Mouse (Mus musculus): ENCODE measurements around the gene Stk16. TPM values are rescaled to one million over a fixed set of nuclear protein-coding genes. Genes with fewer than 3 reads are reported as not detected.

The Stk16 gene
- total and polyA plus RNA-seq, 3 experiments: 48.6 to 67.3 (median 60.6) TPM

- no peak within 1 kb of the TSS for H3K4me2 ChIP-seq (ENCODE audit: insufficient read depth, low read depth, poor library complexity, severe bottlenecking)
- no peak within 1 kb of the TSS for H3K9ac ChIP-seq (ENCODE audit: insufficient read depth, low read depth)
- peaks cover 67% of the 10 kb centered on the region for H3K27me3 ChIP-seq (replicated peaks)
- no peaks in the 10 kb centered on the region for H3K9me3 ChIP-seq (replicated peaks; ENCODE audit: low read length)
- in situ Hi-C loops (cut with MboI; ENCODE audit: low pct_ligation_motif_present, low pct_unique_long_range_greater_than_20kb, low sequenced_read_pairs) (loop anchor here (25.0 kb wide), 1 partner anchor 327 kb away; the partner anchor contains the start of gene Cfap65), dilution Hi-C loops (cut with MboI; ENCODE audit: extremely low pct_ligation_motif_present, extremely low pct_unique_long_range_greater_than_20kb, low sequenced_read_pairs) (no loop called here)
- no peak within 1 kb of the TSS for H3K27ac ChIP-seq (ENCODE audit: insufficient read depth, low read depth)
- no peak for DNase-seq (ENCODE audit: extremely low read depth)
- H3K4me1 ChIP-seq (ENCODE audit: control insufficient read depth in 1 of 2, insufficient read depth in 2 of 2): no peaks in the 10 kb centered on the region
- no peak for TF ChIP-seq ZNF384 (IDR thresholded peaks at IDR 0.05; ENCODE audit: low read depth, low read length)
- TF ChIP-seq E2F4 (IDR thresholded peaks at IDR 0.05; ENCODE audit: insufficient replicate concordance, low read depth, low read length): no peak
- no peak for TF ChIP-seq CTCF (conservative IDR thresholded peaks at IDR 0.05 in 1 of 2, IDR thresholded peaks at IDR 0.05 in 1 of 2; ENCODE audit: low read depth in 2 of 2, low read length in 2 of 2)
- TF ChIP-seq JUN (IDR thresholded peaks at IDR 0.05; ENCODE audit: insufficient read depth, low read depth, low read length): no peak
- TF ChIP-seq CHD2 (IDR thresholded peaks at IDR 0.05; ENCODE audit: low read length): no peak
- no peak for TF ChIP-seq POLR2A (IDR thresholded peaks at IDR 0.05; ENCODE audit: low read depth, low read length)
- TF ChIP-seq NELFE (IDR thresholded peaks at IDR 0.05; ENCODE audit: low read depth, low read length): no peak
- TF ChIP-seq EP300 (IDR thresholded peaks at IDR 0.05; ENCODE audit: low read length): no peak
- TF ChIP-seq RCOR1 (conservative IDR thresholded peaks at IDR 0.05; ENCODE audit: low read depth, low read length): no peak
- no peak for TF ChIP-seq NRF1 (IDR thresholded peaks at IDR 0.05; ENCODE audit: low read depth, low read length)
- TF ChIP-seq KAT2A (IDR thresholded peaks at IDR 0.05; ENCODE audit: insufficient replicate concordance, low read length): no peak
- TF ChIP-seq MAX (IDR thresholded peaks at IDR 0.05; ENCODE audit: low read length): no peak
- no peak for TF ChIP-seq ZKSCAN1 (IDR thresholded peaks at IDR 0.05; ENCODE audit: borderline replicate concordance, low read depth, low read length)
- TF ChIP-seq PAX5 (IDR thresholded peaks at IDR 0.05; ENCODE audit: low read length): no peak
- no peak for TF ChIP-seq UBTF (IDR thresholded peaks at IDR 0.05; ENCODE audit: low read depth, low read length)
- no peak for TF ChIP-seq MAFK (IDR thresholded peaks at IDR 0.05; ENCODE audit: insufficient replicate concordance, low read length)
- TF ChIP-seq MEF2A (IDR thresholded peaks at IDR 0.05; ENCODE audit: borderline replicate concordance, low read depth, low read length): no peak
- TF ChIP-seq USF1 (IDR thresholded peaks at IDR 0.05; ENCODE audit: low read depth, low read length): no peak
- H3K4me3 ChIP-seq (replicated peaks in 1 of 3; ENCODE audit: low read depth in 2 of 3, low read length in 2 of 3, poor library complexity in 1 of 3): no peak within 1 kb of the TSS
- no peaks in the 10 kb centered on the region for H3K36me3 ChIP-seq (replicated peaks in 1 of 2; ENCODE audit: control insufficient read depth in 1 of 2, insufficient read depth in 1 of 2, low read length in 1 of 2)
- H3K79me2 ChIP-seq (replicated peaks; ENCODE audit: control insufficient read depth, extremely low read depth, insufficient read depth, poor library complexity, severe bottlenecking): no peaks in the 10 kb centered on the region
Measured at GRCm38 (mm10) chr1:75264091-75264880, 53.6 kb downstream of the Stk16 start, which contains the start of gene Ptprn. Gene Ptprn, minus strand, starts transcription at chr1:75264502.

Other genes with a start within 250 kb of the Stk16 start
- gene Nhej1, start 85.6 kb upstream of the Stk16 start, total RNA-seq (2012; rRNA removed): 2.8 and 3.4 TPM in 2 replicates
- gene Nhej1, start 85.6 kb upstream of the Stk16 start, total RNA-seq (2014; rRNA removed): 3.7 and 4.4 TPM in 2 replicates
- 4.0 and 4.2 TPM in 2 replicates for gene Nhej1, start 85.6 kb upstream of the Stk16 start, polyA plus RNA-seq (2012; ENCODE audit: insufficient read length, low read depth)
- gene Slc23a3, start 76.9 kb upstream of the Stk16 start, total RNA-seq (2012; rRNA removed): not detected in 2 replicates
- not detected in 2 replicates for gene Slc23a3, start 76.9 kb upstream of the Stk16 start, total RNA-seq (2014; rRNA removed)
- not detected in 2 replicates for gene Slc23a3, start 76.9 kb upstream of the Stk16 start, polyA plus RNA-seq (2012; ENCODE audit: insufficient read length, low read depth)
- gene Cnppd1, start 68.1 kb upstream of the Stk16 start, total RNA-seq (2012; rRNA removed): 32.2 and 47.2 TPM in 2 replicates
- gene Cnppd1, start 68.1 kb upstream of the Stk16 start, total RNA-seq (2014; rRNA removed): 10.9 and 12.3 TPM in 2 replicates
- 14.2 and 16.2 TPM in 2 replicates for gene Cnppd1, start 68.1 kb upstream of the Stk16 start, polyA plus RNA-seq (2012; ENCODE audit: insufficient read length, low read depth)
- gene Retreg2, start 68.1 kb upstream of the Stk16 start, total RNA-seq (2012; rRNA removed): 26.5 and 27.9 TPM in 2 replicates
- gene Retreg2, start 68.1 kb upstream of the Stk16 start, total RNA-seq (2014; rRNA removed): 12.8 and 14.6 TPM in 2 replicates
- gene Retreg2, start 68.1 kb upstream of the Stk16 start, polyA plus RNA-seq (2012; ENCODE audit: insufficient read length, low read depth): 24.1 and 27.9 TPM in 2 replicates
- 30.5 and 40.7 TPM in 2 replicates for gene Zfand2b, start 42.2 kb upstream of the Stk16 start, total RNA-seq (2012; rRNA removed)
- gene Zfand2b, start 42.2 kb upstream of the Stk16 start, total RNA-seq (2014; rRNA removed): 14.1 and 15.7 TPM in 2 replicates
- gene Zfand2b, start 42.2 kb upstream of the Stk16 start, polyA plus RNA-seq (2012; ENCODE audit: insufficient read length, low read depth): 19.5 and 20.9 TPM in 2 replicates
- gene Abcb6, start 30.4 kb upstream of the Stk16 start, total RNA-seq (2012; rRNA removed): 26.0 and 29.0 TPM in 2 replicates
- 15.5 and 20.1 TPM in 2 replicates for gene Abcb6, start 30.4 kb upstream of the Stk16 start, total RNA-seq (2014; rRNA removed)
- 19.2 and 22.3 TPM in 2 replicates for gene Abcb6, start 30.4 kb upstream of the Stk16 start, polyA plus RNA-seq (2012; ENCODE audit: insufficient read length, low read depth)
- 13.2 and 19.6 TPM in 2 replicates for gene Ankzf1, start 18.7 kb upstream of the Stk16 start, total RNA-seq (2012; rRNA removed)
- 20.4 and 21.1 TPM in 2 replicates for gene Ankzf1, start 18.7 kb upstream of the Stk16 start, total RNA-seq (2014; rRNA removed)
- 13.3 TPM in 2 replicates for gene Ankzf1, start 18.7 kb upstream of the Stk16 start, polyA plus RNA-seq (2012; ENCODE audit: insufficient read length, low read depth)
- 9.2 and 15.6 TPM in 2 replicates for gene Atg9a, start 18.6 kb upstream of the Stk16 start, total RNA-seq (2012; rRNA removed)
- 4.4 and 6.1 TPM in 2 replicates for gene Atg9a, start 18.6 kb upstream of the Stk16 start, total RNA-seq (2014; rRNA removed)
- gene Atg9a, start 18.6 kb upstream of the Stk16 start, polyA plus RNA-seq (2012; ENCODE audit: insufficient read length, low read depth): 10.1 and 12.9 TPM in 2 replicates
- 3.6 and 4.6 TPM in 2 replicates for gene Glb1l, start within 50 bp of the Stk16 start, total RNA-seq (2012; rRNA removed)
- gene Glb1l, start within 50 bp of the Stk16 start, total RNA-seq (2014; rRNA removed): 2.4 and 5.0 TPM in 2 replicates
- 10.0 and 10.8 TPM in 2 replicates for gene Glb1l, start within 50 bp of the Stk16 start, polyA plus RNA-seq (2012; ENCODE audit: insufficient read length, low read depth)
- gene Tuba4a, start 9.0 kb downstream of the Stk16 start, total RNA-seq (2012; rRNA removed): 180 and 259 TPM in 2 replicates
- 168 and 192 TPM in 2 replicates for gene Tuba4a, start 9.0 kb downstream of the Stk16 start, total RNA-seq (2014; rRNA removed)
- gene Tuba4a, start 9.0 kb downstream of the Stk16 start, polyA plus RNA-seq (2012; ENCODE audit: insufficient read length, low read depth): 259 and 294 TPM in 2 replicates
- 0.30 TPM in 1 of 2 replicates, not detected in the other for gene A630095N17Rik, start 21.3 kb downstream of the Stk16 start, total RNA-seq (2012; rRNA removed)
- 0.74 and 1.4 TPM in 2 replicates for gene A630095N17Rik, start 21.3 kb downstream of the Stk16 start, total RNA-seq (2014; rRNA removed)
- gene A630095N17Rik, start 21.3 kb downstream of the Stk16 start, polyA plus RNA-seq (2012; ENCODE audit: insufficient read length, low read depth): 0.74 and 0.78 TPM in 2 replicates
- gene Dnajb2, start 25.6 kb downstream of the Stk16 start, total RNA-seq (2012; rRNA removed): 13.8 and 14.7 TPM in 2 replicates
- gene Dnajb2, start 25.6 kb downstream of the Stk16 start, total RNA-seq (2014; rRNA removed): 4.6 and 6.8 TPM in 2 replicates
- gene Dnajb2, start 25.6 kb downstream of the Stk16 start, polyA plus RNA-seq (2012; ENCODE audit: insufficient read length, low read depth): 15.2 and 15.3 TPM in 2 replicates
- 0.04 TPM in 1 of 2 replicates, not detected in the other for gene Ptprn, start 53.7 kb downstream of the Stk16 start, total RNA-seq (2012; rRNA removed)
- gene Ptprn, start 53.7 kb downstream of the Stk16 start, total RNA-seq (2014; rRNA removed): not detected in 2 replicates
- gene Ptprn, start 53.7 kb downstream of the Stk16 start, polyA plus RNA-seq (2012; ENCODE audit: insufficient read length, low read depth): 0.16 TPM in 1 of 2 replicates, not detected in the other
- gene Resp18, start 67.6 kb downstream of the Stk16 start, total RNA-seq (2012; rRNA removed): not detected in 2 replicates
- gene Resp18, start 67.6 kb downstream of the Stk16 start, total RNA-seq (2014; rRNA removed): not detected in 2 replicates
- not detected in 2 replicates for gene Resp18, start 67.6 kb downstream of the Stk16 start, polyA plus RNA-seq (2012; ENCODE audit: insufficient read length, low read depth)
- 67.3 and 73.8 TPM in 2 replicates for gene Dnpep, start 107.2 kb downstream of the Stk16 start, total RNA-seq (2012; rRNA removed)
- 48.4 and 50.4 TPM in 2 replicates for gene Dnpep, start 107.2 kb downstream of the Stk16 start, total RNA-seq (2014; rRNA removed)
- gene Dnpep, start 107.2 kb downstream of the Stk16 start, polyA plus RNA-seq (2012; ENCODE audit: insufficient read length, low read depth): 35.0 and 39.8 TPM in 2 replicates
- gene Des, start 149.5 kb downstream of the Stk16 start, total RNA-seq (2012; rRNA removed): 9.1 and 9.3 TPM in 2 replicates
- 10.0 and 11.7 TPM in 2 replicates for gene Des, start 149.5 kb downstream of the Stk16 start, total RNA-seq (2014; rRNA removed)
- gene Des, start 149.5 kb downstream of the Stk16 start, polyA plus RNA-seq (2012; ENCODE audit: insufficient read length, low read depth): 18.9 and 20.9 TPM in 2 replicates
- 14.2 and 18.8 TPM in 2 replicates for gene Speg, start 164.5 kb downstream of the Stk16 start, total RNA-seq (2012; rRNA removed)
- 13.0 and 13.1 TPM in 2 replicates for gene Speg, start 164.5 kb downstream of the Stk16 start, total RNA-seq (2014; rRNA removed)
- 30.7 and 31.7 TPM in 2 replicates for gene Speg, start 164.5 kb downstream of the Stk16 start, polyA plus RNA-seq (2012; ENCODE audit: insufficient read length, low read depth)
- 139 and 153 TPM in 2 replicates for gene Gmppa, start 225.1 kb downstream of the Stk16 start, total RNA-seq (2012; rRNA removed)
- gene Gmppa, start 225.1 kb downstream of the Stk16 start, total RNA-seq (2014; rRNA removed): 101 and 102 TPM in 2 replicates
- gene Gmppa, start 225.1 kb downstream of the Stk16 start, polyA plus RNA-seq (2012; ENCODE audit: insufficient read length, low read depth): 126 and 131 TPM in 2 replicates
- gene Asic4, start 239.6 kb downstream of the Stk16 start, total RNA-seq (2012; rRNA removed): not detected in 2 replicates
- gene Asic4, start 239.6 kb downstream of the Stk16 start, total RNA-seq (2014; rRNA removed): not detected in 2 replicates
- not detected in 2 replicates for gene Asic4, start 239.6 kb downstream of the Stk16 start, polyA plus RNA-seq (2012; ENCODE audit: insufficient read length, low read depth)